Mouse (Mus musculus): ENCODE results near the gene Ascc2. TPM values are rescaled to one million over a fixed set of nuclear protein-coding genes. Genes with fewer than 3 reads are reported as not detected.

Ascc2 gene
- polyA plus RNA-seq, 1 experiment = 57.6 TPM

- Histone ChIP-seq H3K4me3 (no peak overlapping the region), H3K4me2 (ENCODE audit: low read depth) (no peak overlapping the region), H3K27me3 (ENCODE audit: control insufficient read depth, insufficient read depth, insufficient read length) (no peaks in the 10 kb centered on the region), H3K79me2 (ENCODE audit: control insufficient read depth, insufficient read depth) (no peaks in the 10 kb centered on the region), H3K36me3 (ENCODE audit: control insufficient read depth, insufficient read depth) (peaks cover 14% of the 10 kb centered on the region), H3ac (ENCODE audit: control insufficient read depth, insufficient read length) (no peak overlapping the region)
- TF ChIP-seq SRF (IDR thresholded peaks at IDR 0.05; ENCODE audit: control insufficient read depth, insufficient read length, low read depth) (no peak), POLR2AphosphoS2 (IDR thresholded peaks at IDR 0.05; ENCODE audit: insufficient read length, low read depth) (peak; percentile 73)
These were observed 49.5 kb downstream of the Ascc2 start for GRCm38 (mm10) chr11:4687027-4687426.

- Histone ChIP-seq H3K4me2 (ENCODE audit: low read depth) (no peak overlapping the region), H3K27me3 (ENCODE audit: control insufficient read depth, insufficient read depth, insufficient read length) (no peaks in the 10 kb centered on the region), H3K79me2 (ENCODE audit: control insufficient read depth, insufficient read depth) (no peaks in the 10 kb centered on the region), H3ac (ENCODE audit: control insufficient read depth, insufficient read length) (no peak overlapping the region), H3K4me3 (no peak overlapping the region), H3K36me3 (ENCODE audit: control insufficient read depth, insufficient read depth) (peaks cover 9% of the 10 kb centered on the region)
- TF ChIP-seq REST (IDR thresholded peaks at IDR 0.05; ENCODE audit: insufficient read depth, insufficient read length) = no peak
- no peak for TF ChIP-seq TCF3 (IDR thresholded peaks at IDR 0.05; ENCODE audit: insufficient read length, low read depth)
- no peak for TF ChIP-seq USF1 (IDR thresholded peaks at IDR 0.05; ENCODE audit: low read depth)
- TF ChIP-seq MAX (IDR thresholded peaks at IDR 0.05; ENCODE audit: low read depth) = no peak
- no peak for TF ChIP-seq SRF (IDR thresholded peaks at IDR 0.05; ENCODE audit: control insufficient read depth, insufficient read length, low read depth)
- TF ChIP-seq POLR2AphosphoS2 (IDR thresholded peaks at IDR 0.05; ENCODE audit: insufficient read length, low read depth) = no peak
- TF ChIP-seq TCF12 (IDR thresholded peaks at IDR 0.05; ENCODE audit: insufficient read depth, poor library complexity, severe bottlenecking) = no peak
- TF ChIP-seq CEBPB (IDR thresholded peaks at IDR 0.05; ENCODE audit: insufficient read depth, poor library complexity, severe bottlenecking) = no peak
- no peak for TF ChIP-seq MYOG (IDR thresholded peaks at IDR 0.05; ENCODE audit: control insufficient read depth in 1 of 3, insufficient read depth in 1 of 3, insufficient read length in 2 of 3, low read depth in 2 of 3)
- no peak for TF ChIP-seq POLR2A (IDR thresholded peaks at IDR 0.05; ENCODE audit: insufficient read length, low read depth)
These were observed 50.3 kb downstream of the Ascc2 start for GRCm38 (mm10) chr11:4687874-4688273.

DNA sequence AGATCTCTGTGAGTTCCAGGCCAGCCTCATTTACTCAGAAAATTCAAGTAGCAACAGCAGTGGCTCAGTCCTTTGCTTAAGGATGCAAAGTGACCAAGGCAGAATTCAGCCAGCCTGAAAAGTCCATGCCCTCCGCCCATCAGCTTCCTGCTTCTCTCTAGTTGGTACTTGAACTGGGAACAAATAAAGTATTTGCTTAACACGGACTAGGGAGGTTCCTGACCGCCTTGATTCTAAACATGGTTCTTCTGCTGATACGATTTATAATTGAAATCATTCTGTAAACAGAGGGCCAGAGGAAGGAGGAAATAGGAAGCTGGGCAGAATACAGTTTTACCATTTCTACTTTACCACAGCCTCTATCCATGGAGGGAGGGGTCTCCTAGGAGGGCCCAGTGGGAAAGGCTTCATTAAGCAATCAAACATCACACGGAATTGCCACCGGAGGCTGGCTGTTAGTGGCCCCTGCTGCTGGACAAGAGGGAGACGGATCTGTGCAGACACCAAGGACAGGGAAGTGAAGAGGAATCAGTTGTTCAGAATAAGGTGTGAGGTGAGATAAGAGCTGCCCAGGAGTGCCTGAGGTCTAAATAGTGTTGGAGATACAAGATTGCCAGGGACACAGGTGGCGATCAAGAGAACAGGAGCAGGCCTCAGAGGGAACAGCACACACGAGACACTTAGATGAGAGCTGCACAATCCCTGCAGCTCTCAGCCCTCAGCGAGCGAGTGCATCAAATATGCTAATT is 51.3 kb downstream of the Ascc2 start:
- TF ChIP-seq SRF (IDR thresholded peaks at IDR 0.05; ENCODE audit: control insufficient read depth, insufficient read length, low read depth) (no peak), MYOD1 (IDR thresholded peaks at IDR 0.05; ENCODE audit: control insufficient read depth in 1 of 3, insufficient read length in 2 of 3, low read depth in 2 of 3) (no peak), MAX (IDR thresholded peaks at IDR 0.05; ENCODE audit: low read depth) (no peak), POLR2AphosphoS2 (IDR thresholded peaks at IDR 0.05; ENCODE audit: insufficient read length, low read depth) (no peak), TCF3 (IDR thresholded peaks at IDR 0.05; ENCODE audit: insufficient read length, low read depth) (no peak), CEBPB (IDR thresholded peaks at IDR 0.05; ENCODE audit: insufficient read depth, poor library complexity, severe bottlenecking) (no peak), E2F4 (IDR thresholded peaks at IDR 0.05; ENCODE audit: insufficient read depth) (no peak), USF1 (IDR thresholded peaks at IDR 0.05; ENCODE audit: low read depth) (no peak), MYOG (IDR thresholded peaks at IDR 0.05; ENCODE audit: control insufficient read depth in 1 of 3, insufficient read depth in 1 of 3, insufficient read length in 2 of 3, low read depth in 2 of 3) (no peak), REST (IDR thresholded peaks at IDR 0.05; ENCODE audit: insufficient read depth, insufficient read length) (no peak), TCF12 (IDR thresholded peaks at IDR 0.05; ENCODE audit: insufficient read depth, poor library complexity, severe bottlenecking) (no peak), POLR2A (IDR thresholded peaks at IDR 0.05; ENCODE audit: insufficient read length, low read depth) (no peak)
- H3ac ChIP-seq (ENCODE audit: control insufficient read depth, insufficient read length) = no peak overlapping the region
- no peaks in the 10 kb centered on the region for H3K79me2 ChIP-seq (ENCODE audit: control insufficient read depth, insufficient read depth)
- H3K36me3 ChIP-seq (ENCODE audit: control insufficient read depth, insufficient read depth) = peaks cover 3% of the 10 kb centered on the region
- H3K4me2 ChIP-seq (ENCODE audit: low read depth) = no peak overlapping the region
- H3K4me3 ChIP-seq = no peak overlapping the region
- H3K27me3 ChIP-seq (ENCODE audit: control insufficient read depth, insufficient read depth, insufficient read length) = no peaks in the 10 kb centered on the region

DNA sequence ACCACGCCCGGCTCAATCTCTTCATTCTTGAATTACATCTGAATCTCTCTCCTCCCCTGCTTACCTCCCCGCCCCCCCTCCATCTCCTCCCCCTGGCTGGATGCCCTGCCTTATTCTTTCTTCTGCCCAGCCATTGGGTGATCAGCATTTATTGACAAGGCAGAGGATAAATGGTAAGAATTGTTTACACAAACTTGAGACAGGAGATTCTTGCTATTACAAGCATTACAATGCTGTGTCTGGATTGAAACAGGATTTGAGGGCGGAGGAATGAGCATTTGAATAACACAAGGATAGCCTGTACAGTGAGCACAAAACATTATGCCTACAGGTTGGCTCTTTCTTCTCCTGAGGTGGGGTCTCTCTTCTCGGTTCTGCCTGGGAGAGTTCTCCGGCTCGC is 52.8 kb downstream of the Ascc2 start:
- Histone ChIP-seq H3K36me3 (ENCODE audit: control insufficient read depth, insufficient read depth) (no peaks in the 10 kb centered on the region), H3K27me3 (ENCODE audit: control insufficient read depth, insufficient read depth, insufficient read length) (no peaks in the 10 kb centered on the region), H3K79me2 (ENCODE audit: control insufficient read depth, insufficient read depth) (no peaks in the 10 kb centered on the region), H3K4me3 (no peak overlapping the region), H3K4me2 (ENCODE audit: low read depth) (no peak overlapping the region), H3ac (ENCODE audit: control insufficient read depth, insufficient read length) (no peak overlapping the region)
- TF ChIP-seq USF1 (IDR thresholded peaks at IDR 0.05; ENCODE audit: low read depth) (no peak), MAX (IDR thresholded peaks at IDR 0.05; ENCODE audit: low read depth) (no peak), MYOD1 (IDR thresholded peaks at IDR 0.05; ENCODE audit: control insufficient read depth in 1 of 3, insufficient read length in 2 of 3, low read depth in 2 of 3) (no peak), CEBPB (IDR thresholded peaks at IDR 0.05; ENCODE audit: insufficient read depth, poor library complexity, severe bottlenecking) (no peak), SRF (IDR thresholded peaks at IDR 0.05; ENCODE audit: control insufficient read depth, insufficient read length, low read depth) (no peak), REST (IDR thresholded peaks at IDR 0.05; ENCODE audit: insufficient read depth, insufficient read length) (no peak), TCF3 (IDR thresholded peaks at IDR 0.05; ENCODE audit: insufficient read length, low read depth) (no peak), MYOG (IDR thresholded peaks at IDR 0.05; ENCODE audit: control insufficient read depth in 1 of 3, insufficient read depth in 1 of 3, insufficient read length in 2 of 3, low read depth in 2 of 3) (no peak), TCF12 (IDR thresholded peaks at IDR 0.05; ENCODE audit: insufficient read depth, poor library complexity, severe bottlenecking) (no peak), POLR2AphosphoS2 (IDR thresholded peaks at IDR 0.05; ENCODE audit: insufficient read length, low read depth) (no peak), E2F4 (IDR thresholded peaks at IDR 0.05; ENCODE audit: insufficient read depth) (no peak), POLR2A (IDR thresholded peaks at IDR 0.05; ENCODE audit: insufficient read length, low read depth) (no peak)

- H3K4me2 ChIP-seq (ENCODE audit: low read depth) = no peak overlapping the region
- H3K4me3 ChIP-seq = no peak overlapping the region
- H3K79me2 ChIP-seq (ENCODE audit: control insufficient read depth, insufficient read depth) = no peaks in the 10 kb centered on the region
- H3ac ChIP-seq (ENCODE audit: control insufficient read depth, insufficient read length) = no peak overlapping the region
- TF ChIP-seq MYOG (IDR thresholded peaks at IDR 0.05; ENCODE audit: control insufficient read depth in 1 of 3, insufficient read depth in 1 of 3, insufficient read length in 2 of 3, low read depth in 2 of 3) (no peak), CEBPB (IDR thresholded peaks at IDR 0.05; ENCODE audit: insufficient read depth, poor library complexity, severe bottlenecking) (no peak), REST (IDR thresholded peaks at IDR 0.05; ENCODE audit: insufficient read depth, insufficient read length) (no peak), E2F4 (IDR thresholded peaks at IDR 0.05; ENCODE audit: insufficient read depth) (no peak), USF1 (IDR thresholded peaks at IDR 0.05; ENCODE audit: low read depth) (no peak), MAX (IDR thresholded peaks at IDR 0.05; ENCODE audit: low read depth) (no peak), TCF3 (IDR thresholded peaks at IDR 0.05; ENCODE audit: insufficient read length, low read depth) (no peak), MYOD1 (IDR thresholded peaks at IDR 0.05; ENCODE audit: control insufficient read depth in 1 of 3, insufficient read length in 2 of 3, low read depth in 2 of 3) (no peak), TCF12 (IDR thresholded peaks at IDR 0.05; ENCODE audit: insufficient read depth, poor library complexity, severe bottlenecking) (no peak), SRF (IDR thresholded peaks at IDR 0.05; ENCODE audit: control insufficient read depth, insufficient read length, low read depth) (no peak), POLR2A (IDR thresholded peaks at IDR 0.05; ENCODE audit: insufficient read length, low read depth) (no peak), POLR2AphosphoS2 (IDR thresholded peaks at IDR 0.05; ENCODE audit: insufficient read length, low read depth) (no peak)
- H3K27me3 ChIP-seq (ENCODE audit: control insufficient read depth, insufficient read depth, insufficient read length) = no peaks in the 10 kb centered on the region
- no peaks in the 10 kb centered on the region for H3K36me3 ChIP-seq (ENCODE audit: control insufficient read depth, insufficient read depth)
These were observed 53.7 kb downstream of the Ascc2 start for GRCm38 (mm10) chr11:4691213-4691612.
